Mouse (Mus musculus) lung, adult 2 months (tissue): ENCODE measurements around the gene Nek8. TPM values are rescaled to one million over a fixed set of nuclear protein-coding genes. Genes with fewer than 3 reads are reported as not detected.
"Not testable (repeated sequence)": the region's sequence is repeated elsewhere in the genome, so short reads cannot be mapped to it uniquely, and the experiment has no call there.

Source experiments
- DNase-seq: peaks from one replicate; pipeline ENCODE4 v3.0.0; 2022
- H3K4me1 ChIP-seq: fragments of 200-500 bp; 2 replicates; pipeline ENCODE4 v1.6.1; 2011; ENCODE audit warnings: low read length; ENCODE audit not compliant: control insufficient read depth, insufficient read depth
- H3K4me3 ChIP-seq: fragments of 200-500 bp; replicated peaks from 2 replicates; pipeline ENCODE3; 2011; ENCODE audit warnings: low read depth, mild to moderate bottlenecking, control low read depth, low read length; ENCODE audit errors: extremely low read depth
- CTCF ChIP-seq: fragments of 200-500 bp; IDR thresholded peaks from 2 replicates; pipeline ENCODE4 v1.5.1; 2011; ENCODE audit warnings: mild to moderate bottlenecking, low read length, control low read depth; ENCODE audit not compliant: insufficient read depth
- POLR2A ChIP-seq: fragments of 200-500 bp; IDR thresholded peaks from 2 replicates; pipeline ENCODE4 v1.6.1; 2011; ENCODE audit warnings: low read depth, mild to moderate bottlenecking, control low read depth, low read length, borderline replicate concordance; ENCODE audit errors: extremely low read depth
- WGBS: fragments of 180-500 bp; shearing (Covaris S2); methylation state at CpG from one replicate; pipeline ENCODE4 v1.1.7; 2018; 5-methylcytosine and 5-hydroxymethylcytosine counted together
- polyA plus RNA-seq: library from polyadenylated mRNA; depleted of rRNA; stranded (reverse); fragments of >200 nt; gene quantifications from 2 replicates; pipeline ENCODE4 v1.2.3, GENCODE M21; 2012

The Nek8 gene
- polyA plus RNA-seq, 1 experiment: 18.9 TPM

DNA sequence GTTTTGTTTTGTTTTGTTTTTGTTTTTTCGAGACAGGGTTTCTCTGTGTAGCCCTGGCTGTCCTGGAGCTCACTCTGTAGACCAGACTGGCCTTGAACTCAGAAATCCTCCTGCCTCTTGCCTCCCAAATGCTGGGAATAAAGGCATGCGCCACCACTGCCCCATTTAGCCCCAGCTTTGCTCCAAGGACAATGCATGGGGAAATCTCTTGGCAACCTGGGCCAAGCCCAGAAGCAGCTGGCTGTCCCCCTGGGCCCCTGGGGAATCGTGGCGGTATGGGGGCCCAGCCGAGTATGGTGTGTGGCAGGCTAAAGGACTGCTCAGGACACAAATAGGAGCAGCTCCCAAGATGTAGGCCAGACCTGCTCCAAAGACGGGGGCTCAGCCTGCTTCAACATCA lies 27.8 kb upstream of the Nek8 start:
- 79% methylated on average over 6 of the region's 6 CpGs for WGBS
- TF ChIP-seq CTCF (no peak), POLR2A (no peak)
- no peak for DNase-seq
- Histone ChIP-seq H3K4me1 (no peaks in the 10 kb centered on the region), H3K4me3 (no peak overlapping the region)

DNA sequence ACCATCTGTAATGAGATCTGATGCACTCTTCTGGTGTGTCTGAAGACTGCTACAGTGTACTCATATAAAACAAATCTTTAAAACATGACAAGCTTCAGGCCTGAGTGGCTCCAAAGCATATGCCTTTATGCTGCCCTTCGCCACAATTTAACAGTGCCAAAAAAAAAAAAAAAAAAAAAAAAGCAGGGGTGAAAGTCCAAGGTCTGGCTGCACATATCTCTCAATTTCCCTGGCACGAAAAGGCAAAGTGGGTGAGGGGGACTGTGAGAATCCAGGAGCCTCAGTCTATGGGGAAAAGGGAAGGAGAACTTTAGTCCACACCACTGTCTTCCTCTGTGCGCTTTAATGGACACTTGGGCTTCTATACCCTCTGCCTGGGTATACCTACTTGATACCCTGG lies 25.9 kb upstream of the Nek8 start:
- no peak overlapping the region for H3K4me3 ChIP-seq
- no peaks in the 10 kb centered on the region for H3K4me1 ChIP-seq
- DNase-seq: no peak
- 91% methylated on average over 3 of the region's 3 CpGs for WGBS
- TF ChIP-seq CTCF (no peak), POLR2A (no peak)

DNA sequence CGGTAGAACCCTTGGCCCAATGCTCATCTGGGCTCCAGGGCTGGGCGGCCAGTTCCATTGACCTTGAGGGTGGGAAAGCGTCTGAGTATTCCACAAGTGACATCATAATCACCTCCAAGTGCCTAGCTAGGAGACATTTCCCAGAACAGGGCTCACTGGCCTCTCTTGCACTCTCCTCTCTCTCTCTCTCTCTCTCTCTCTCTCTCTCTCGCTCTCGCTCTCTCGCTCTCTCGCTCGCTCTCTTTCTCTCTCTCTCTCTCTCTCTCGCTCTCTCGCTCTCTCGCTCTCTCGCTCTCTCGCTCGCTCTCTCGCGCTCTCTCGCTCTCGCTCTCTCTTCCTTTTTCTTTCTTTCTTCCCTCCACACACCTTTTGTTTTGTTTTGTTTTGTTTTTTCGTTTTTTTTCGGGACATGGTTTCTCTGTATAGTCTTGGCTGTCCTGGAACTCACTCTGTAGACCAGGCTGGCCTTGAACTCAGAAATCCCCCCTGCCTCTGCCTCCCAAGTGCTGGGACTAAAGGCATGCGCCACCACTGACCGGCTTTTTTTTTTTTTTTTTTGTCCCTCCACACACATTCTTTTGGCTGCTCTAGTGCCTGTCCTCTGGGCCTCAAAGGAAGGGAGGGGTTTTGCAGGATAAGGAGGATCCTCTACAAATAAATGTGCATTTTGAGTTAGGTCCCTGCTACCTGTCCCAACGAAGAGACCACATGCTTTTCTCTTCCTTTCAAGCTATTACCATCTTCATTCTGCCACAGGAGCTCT lies 18.8 kb upstream of the Nek8 start:
- DNase-seq: no peak
- WGBS: 60% methylated on average over 23 of the region's 23 CpGs
- Histone ChIP-seq H3K4me1 (no peaks in the 10 kb centered on the region), H3K4me3 (peak overlapping the region; percentile 70)
- no peak for TF ChIP-seq POLR2A
- no peak for TF ChIP-seq CTCF

DNA sequence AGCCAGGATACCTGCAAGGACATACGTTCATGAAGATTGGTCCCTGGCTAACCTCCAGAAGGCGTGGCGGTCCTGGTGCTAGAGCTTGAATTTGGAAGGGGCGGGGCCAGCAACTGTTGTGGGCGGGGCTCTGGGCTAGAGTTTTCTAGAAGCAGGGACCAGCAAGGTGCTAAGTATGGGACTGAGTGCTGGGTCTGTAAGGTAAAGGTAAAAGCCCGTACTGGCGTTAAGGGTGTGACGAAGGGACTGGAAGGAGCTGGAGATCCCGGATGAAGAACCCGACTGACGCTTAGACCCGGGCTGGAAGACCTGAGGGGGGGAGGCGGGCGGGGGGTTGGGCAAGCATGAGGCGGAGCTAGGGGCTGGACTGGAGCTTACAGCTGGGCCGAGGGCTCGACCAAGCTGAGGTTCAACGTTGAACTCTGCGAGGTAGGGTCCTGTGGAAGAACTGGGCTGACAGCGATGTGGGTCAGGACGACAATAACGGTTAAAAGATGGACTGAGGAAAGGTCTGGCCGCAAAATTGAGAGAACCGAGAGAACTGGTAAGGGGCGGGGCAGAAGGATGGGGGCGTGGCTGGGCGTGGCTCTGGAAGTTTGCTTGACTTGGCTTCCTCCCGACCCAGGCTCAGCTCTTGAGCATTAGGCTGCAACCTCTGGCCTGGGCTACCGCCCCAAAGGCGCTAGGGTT lies 18.1 kb upstream of the Nek8 start:
- peak; percentile 86 for DNase-seq

DNA sequence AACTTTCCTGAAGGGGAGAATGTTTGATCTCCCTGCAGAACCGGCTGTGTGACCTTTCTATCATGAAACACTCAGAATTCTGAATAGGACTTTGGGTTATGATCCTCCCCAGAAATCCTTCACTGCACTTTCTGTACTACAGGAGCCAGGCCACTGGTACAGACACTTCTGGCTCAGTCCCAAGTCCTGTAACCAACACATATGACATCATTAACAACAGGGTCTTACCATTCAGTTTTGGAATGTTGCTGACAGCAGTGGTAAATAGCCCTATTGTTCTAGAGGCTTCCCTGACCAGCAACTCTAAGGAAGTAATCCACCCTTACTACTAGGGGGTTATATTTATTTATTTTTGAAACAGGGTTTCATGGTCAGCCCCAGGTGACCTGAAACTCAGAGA lies 16.6 kb upstream of the Nek8 start, which contains the start of gene Proca1:
TSS of gene Proca1 (plus strand) at position 280 of the 400 bp plus-strand sequence.
- no peak for TF ChIP-seq POLR2A
- no peak for TF ChIP-seq CTCF
- 34% methylated on average over 1 of the region's 1 CpGs for WGBS
- H3K4me3 ChIP-seq: peak within 1 kb of the TSS; percentile 70
- no peak for DNase-seq
- no peaks in the 10 kb centered on the region for H3K4me1 ChIP-seq

More for the DNA sequence above, 18.1 kb upstream of the Nek8 start:
- no peaks in the 10 kb centered on the region for H3K4me1 ChIP-seq
- TF ChIP-seq POLR2A (peak; percentile 63; the same call in 1 of the 2 replicates), CTCF (no peak)
- H3K4me3 ChIP-seq: peak overlapping the region; percentile 70
- 3% methylated on average over 30 of the region's 30 CpGs for WGBS

DNA sequence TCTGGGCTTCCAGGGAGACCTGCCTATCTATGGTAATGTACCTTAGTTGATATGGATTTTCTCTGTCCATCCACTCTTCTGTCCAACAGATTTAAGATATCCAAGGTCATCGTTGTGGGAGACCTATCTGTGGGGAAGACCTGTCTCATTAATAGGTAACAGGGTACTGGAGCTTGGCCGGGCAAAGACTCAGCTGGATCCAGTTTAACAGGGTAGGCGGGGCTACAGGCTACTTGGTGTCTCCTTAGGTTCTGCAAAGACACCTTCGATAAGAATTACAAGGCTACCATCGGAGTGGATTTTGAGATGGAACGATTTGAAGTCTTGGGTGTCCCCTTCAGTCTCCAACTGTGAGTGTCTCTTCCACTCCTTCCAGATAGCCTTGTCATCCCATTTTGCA lies 13.6 kb upstream of the Nek8 start:
- 58% methylated on average over 6 of the region's 6 CpGs for WGBS
- Histone ChIP-seq H3K4me1 (no peaks in the 10 kb centered on the region), H3K4me3 (no peak overlapping the region)
- DNase-seq: no peak
- TF ChIP-seq CTCF: no peak
- no peak for TF ChIP-seq POLR2A

DNA sequence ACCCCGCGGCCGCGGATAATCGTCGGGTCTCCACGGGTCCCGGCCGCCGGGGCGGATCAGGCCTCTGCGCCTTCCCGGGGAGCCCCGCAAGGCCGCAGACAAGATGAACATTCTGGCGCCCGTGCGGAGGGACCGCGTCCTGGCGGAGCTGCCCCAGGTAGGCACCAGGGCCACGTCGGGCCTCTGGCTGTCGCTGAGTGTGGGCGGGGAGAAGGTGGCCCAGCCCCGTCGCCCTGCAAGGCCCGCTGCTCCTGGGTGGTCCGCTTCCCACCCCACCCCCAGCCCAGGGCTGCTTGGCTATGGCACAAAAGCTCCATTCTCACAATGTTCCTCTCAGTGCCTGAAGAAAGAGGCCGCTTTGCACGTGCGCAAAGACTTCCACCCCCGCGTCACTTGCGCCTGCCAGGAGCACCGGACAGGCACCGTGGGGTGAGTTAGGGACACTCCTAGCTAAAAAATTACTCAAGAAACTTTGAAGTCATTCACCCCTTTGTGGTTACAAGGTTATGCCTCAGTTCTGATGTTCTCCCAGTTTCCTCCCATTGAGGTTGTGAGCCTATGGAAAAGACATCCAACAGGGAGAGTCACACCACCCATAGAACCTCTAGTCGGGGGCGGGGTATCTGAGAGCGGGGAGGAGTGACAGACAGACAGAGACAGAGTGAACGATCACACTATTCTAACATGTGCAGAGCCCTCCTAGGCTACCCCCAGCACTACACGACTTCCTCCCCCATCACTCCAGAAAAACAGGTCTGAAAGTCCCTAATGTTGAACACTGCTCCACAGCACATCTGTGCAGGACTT lies 13.0 kb upstream of the Nek8 start:
- H3K4me1 ChIP-seq: no peaks in the 10 kb centered on the region
- peak; percentile 65 for DNase-seq
- WGBS: 2% methylated on average over 42 of the region's 42 CpGs
- H3K4me3 ChIP-seq: peak overlapping the region; percentile 60
- TF ChIP-seq POLR2A (peak; percentile 45; the same call in 1 of the 2 replicates), CTCF (no peak)

DNA sequence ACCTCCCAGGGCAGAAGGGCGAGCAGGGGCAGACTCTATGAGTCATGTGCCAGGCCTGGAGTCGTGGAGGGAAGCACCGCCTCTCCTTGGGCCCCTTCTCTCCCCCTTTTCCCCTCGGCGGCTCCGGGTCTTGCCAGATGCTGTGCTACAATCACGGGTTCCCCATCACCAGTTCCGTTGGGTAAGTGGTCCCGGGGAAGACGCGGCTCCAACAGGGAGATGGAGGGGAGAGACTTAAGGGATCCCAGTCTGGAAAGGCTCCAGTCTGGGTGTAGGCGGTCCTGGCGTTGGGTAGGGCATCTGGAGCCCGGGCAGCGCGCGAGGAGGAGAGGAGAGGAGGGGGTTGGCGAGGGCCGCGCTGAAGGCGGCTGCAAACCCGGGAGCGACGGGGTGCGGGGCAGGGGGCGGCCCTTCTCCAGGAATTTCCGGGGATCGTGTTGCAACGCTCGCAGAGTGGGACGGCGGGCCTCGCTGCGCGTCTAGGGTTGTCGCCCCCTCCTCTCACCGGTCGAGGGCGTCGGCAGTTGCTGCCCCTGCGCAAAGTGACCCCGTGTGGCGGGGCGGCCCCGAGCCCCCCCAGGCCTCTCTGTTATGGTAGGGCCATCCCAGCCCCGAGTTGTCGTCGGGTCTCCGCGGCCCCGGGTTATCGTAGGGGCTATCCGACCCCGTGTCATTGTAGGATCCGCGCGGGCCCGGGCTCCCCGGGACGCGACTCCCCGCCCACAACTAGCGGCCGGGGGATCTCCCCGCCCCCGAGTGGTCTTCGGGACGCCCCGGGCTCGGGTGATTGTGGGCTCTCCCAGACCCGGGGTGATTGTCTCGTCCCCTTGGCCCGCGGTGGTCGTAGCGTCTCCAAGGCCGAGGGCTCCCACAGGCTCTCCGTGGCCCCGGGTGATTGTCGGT lies 12.1 kb upstream of the Nek8 start, which contains the start of gene Rab34:
TSS of gene Rab34 (plus strand) at position 100 of the 903 bp plus-strand sequence.
- TF ChIP-seq CTCF (no peak), POLR2A (peak; percentile 57; the same call in 1 of the 2 replicates)
- Histone ChIP-seq H3K4me3 (peak within 1 kb of the TSS; percentile 60), H3K4me1 (no peaks in the 10 kb centered on the region)
- peak; percentile 59 for DNase-seq
- WGBS: under 1% methylated on average over 80 of the region's 80 CpGs

DNA sequence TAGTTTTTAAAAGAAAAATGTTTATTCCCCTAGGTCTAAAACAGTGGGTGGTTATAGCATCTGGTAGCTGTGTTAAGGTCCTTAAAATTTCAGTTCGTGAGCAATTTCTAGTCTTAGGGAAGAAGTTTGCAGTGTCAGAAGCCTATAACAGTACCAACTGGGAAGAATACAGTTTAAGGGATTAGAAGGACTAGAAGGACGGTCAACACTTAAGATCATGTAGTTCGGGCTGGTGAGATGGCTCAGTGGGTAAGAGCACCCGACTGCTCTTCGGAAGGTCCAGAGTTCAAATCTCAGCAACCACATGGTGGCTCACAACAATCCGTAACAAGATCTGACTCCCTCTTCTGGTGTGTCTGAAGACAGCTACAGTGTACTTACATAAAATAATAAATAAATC lies 8.2 kb upstream of the Nek8 start:
- WGBS: 93% methylated on average over 6 of the region's 6 CpGs
- H3K4me1 ChIP-seq, H3K4me3 ChIP-seq, DNase-seq: not testable (repeated sequence)
